Comparison of ENCODE assay signal across 9 mouse cellular contexts in the genomic region with DNA sequence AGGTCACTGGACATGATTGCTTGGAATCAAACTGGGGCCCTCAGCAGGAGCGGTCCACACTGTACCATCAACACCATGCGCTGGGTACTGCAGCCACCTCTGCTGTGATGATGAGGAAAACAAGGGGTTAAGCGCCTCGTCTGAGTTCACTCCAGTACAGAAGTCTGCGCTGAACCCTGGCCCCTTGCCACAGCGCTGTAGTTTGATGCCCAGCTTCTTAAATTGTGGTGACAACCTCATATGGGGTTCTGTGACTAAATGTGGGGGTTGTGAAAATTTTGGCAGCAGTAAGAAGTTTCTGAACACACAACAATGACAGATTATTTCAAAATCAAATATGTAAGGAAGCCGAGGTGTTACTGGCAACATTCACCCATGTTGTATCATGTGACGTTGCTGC.
A peak's percentile ranks its signal among the peaks of the same experiment; 100 is the strongest.
DNase-seq lines count a peak whose midpoint lies in the region.
"Had no signal": no experiment of that assay in that cellular context is flagged by ENCODE, and none has a peak within 500 bp of the region (broad histone marks: within the 10 kb centered on the region; RNA-seq: fewer than 3 reads in every experiment).

No protein-coding gene starts in this region.

- intact Hi-C loops in left cerebral cortex, postnatal 4 days (cut with DNase I): no loop called here
- intact Hi-C loops in left cerebral cortex, postnatal 25 days (cut with DNase I): no loop called here
- intact Hi-C loops in heart, postnatal 25 days (cut with DNase I): no loop called here

- peak; percentile 83 for DNase-seq in left cerebral cortex, postnatal 4 days
- no peak for DNase-seq in left cerebral cortex, postnatal 25 days (ENCODE audit: low spot score in 2 of 2)
- peak; percentile 32 for DNase-seq in right cerebral cortex, postnatal 4 days
- DNase-seq in right cerebral cortex, postnatal 36 days (ENCODE audit: low spot score in 2 of 2): no peak
- peak; percentile 68 for DNase-seq in layer of hippocampus, adult 11-12 months (ENCODE audit: low spot score)
- DNase-seq in thymus, postnatal 10 days (ENCODE audit: low spot score in 2 of 2): no peak
- DNase-seq in heart, postnatal 25 days (ENCODE audit: low spot score): no peak
- DNase-seq: adrenal gland, postnatal 14 days; heart, postnatal 4 days had no signal

Comparison
In these comparisons a context has a peak if more than half of its experiments do, and no peak if none do; other contexts are left out.
1. DNase-seq: peak in left cerebral cortex, postnatal 4 days (single experiment), right cerebral cortex, postnatal 4 days (single experiment) and layer of hippocampus, adult 11-12 months (single experiment); none in left cerebral cortex, postnatal 25 days (0 of 2), right cerebral cortex, postnatal 36 days (0 of 2), thymus, postnatal 10 days (0 of 2) and heart, postnatal 25 days (single experiment).